Mouse (Mus musculus) cerebellum, adult 9-11 months (tissue): ENCODE data around the gene Zfp467.

Experiments used
- DNase-seq: peaks from one replicate; pipeline ENCODE4 v3.0.0; 2022

The Zfp467 gene

DNA sequence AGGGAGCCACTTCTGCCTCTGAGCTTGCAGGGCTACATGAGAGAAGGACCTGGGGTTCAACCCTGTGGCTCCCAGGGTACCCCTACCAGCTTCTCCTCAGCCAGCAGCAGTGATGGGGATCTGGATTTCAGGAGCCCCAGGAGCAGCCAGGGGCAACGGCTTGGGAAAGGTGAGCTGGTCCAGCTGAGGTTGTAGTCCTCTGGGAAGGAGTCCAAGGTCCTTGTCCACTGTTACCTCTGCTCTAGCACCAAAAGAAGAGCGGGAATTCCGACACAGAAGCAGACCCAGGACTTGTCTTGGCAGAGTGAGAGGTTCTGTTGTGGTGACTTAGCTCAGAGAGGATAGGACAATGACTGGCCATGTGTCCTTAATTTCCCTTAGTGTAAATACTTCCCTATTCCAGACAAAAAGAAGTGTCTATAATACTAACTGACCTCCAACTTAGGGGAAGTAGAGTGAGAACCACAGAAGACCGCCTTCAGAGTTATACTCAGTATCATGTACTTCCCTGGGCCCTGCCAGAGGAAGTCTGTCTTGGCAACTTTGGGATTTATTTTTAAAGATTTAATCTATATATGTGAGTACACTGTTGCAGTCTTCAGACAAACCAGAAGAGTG is 35.8 kb downstream of the Zfp467 start:
- DNase-seq, result peak; percentile 24

DNA sequence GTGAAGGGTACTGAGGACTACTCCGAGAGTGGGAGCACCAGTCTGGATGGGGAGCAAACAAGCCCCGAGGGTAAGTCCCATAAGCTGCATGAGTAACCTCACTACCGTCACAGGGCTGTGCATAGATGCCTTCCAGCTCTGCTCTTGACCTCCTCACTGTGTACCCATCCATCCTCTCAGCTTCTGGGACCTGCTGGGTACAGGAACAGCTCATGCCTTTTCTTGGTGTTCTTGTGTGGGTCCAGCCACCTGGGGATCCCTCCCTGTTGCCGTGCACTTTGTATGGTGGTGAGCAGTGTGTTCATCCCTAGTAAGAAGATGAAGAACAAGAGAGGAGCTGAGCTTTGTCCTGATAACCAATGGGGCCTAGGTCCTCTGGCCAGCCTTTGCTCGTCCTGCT is 41.6 kb downstream of the Zfp467 start:
- peak; percentile 6 for DNase-seq

DNA sequence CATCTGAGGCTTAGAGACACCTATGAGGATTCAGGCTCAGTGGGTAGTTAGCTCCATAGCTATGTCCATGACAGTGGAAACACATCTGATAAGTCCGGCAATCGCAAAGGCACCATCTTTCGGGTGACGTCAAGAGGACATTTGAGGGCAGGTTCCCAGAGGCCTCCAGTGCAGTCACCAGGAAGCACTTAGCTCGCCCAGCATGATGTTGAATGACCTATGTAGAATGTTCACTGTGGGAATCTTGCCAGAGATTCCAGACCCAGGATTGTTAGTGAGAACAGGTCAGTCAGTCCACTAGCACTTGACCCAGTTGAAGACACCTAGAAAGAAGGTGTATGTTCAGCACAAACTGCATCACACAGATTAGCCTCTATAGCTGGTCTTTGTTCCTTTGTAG is 45.7 kb downstream of the Zfp467 start:
- DNase-seq, result peak; percentile 26

DNA sequence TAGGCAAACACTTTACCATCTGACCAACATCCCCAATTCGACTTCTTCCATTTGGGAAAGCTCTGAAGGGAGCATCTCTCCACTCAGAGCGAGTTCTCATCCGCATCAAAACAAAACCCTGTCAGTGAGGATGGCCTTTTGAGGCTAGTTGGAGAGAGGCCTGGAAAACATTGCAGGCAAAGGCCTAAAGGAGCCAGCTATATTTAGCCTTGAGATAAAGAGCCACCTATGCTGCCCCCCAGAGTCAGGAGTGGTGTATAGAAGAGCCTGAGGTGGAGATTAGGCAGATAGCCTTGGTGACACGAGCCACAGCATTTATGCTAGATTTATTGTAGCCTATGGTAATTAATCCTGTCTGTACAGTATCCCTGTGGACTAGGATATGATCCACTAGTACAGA is 48.3 kb downstream of the Zfp467 start:
- DNase-seq, result peak; percentile 81

DNA sequence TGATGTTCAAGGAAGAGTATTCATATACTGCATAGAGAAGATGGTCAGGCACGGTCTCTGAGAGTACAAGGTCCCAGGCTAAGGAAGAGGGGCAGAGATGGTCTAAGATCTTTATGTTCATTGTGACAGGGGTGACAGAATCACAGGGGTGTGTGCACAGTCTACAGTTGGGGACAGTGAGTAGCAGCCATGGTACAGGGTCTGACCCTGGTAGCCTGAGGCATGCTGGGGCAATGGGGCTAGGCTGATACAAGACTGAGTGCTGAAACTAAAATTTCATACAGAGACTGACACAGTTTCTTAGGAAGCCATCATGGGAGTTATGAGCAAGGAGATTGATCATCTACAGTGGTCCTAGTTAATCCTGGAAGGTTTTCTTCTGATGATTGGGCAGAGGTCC is 48.9 kb downstream of the Zfp467 start:
- peak; percentile 51 for DNase-seq

DNA sequence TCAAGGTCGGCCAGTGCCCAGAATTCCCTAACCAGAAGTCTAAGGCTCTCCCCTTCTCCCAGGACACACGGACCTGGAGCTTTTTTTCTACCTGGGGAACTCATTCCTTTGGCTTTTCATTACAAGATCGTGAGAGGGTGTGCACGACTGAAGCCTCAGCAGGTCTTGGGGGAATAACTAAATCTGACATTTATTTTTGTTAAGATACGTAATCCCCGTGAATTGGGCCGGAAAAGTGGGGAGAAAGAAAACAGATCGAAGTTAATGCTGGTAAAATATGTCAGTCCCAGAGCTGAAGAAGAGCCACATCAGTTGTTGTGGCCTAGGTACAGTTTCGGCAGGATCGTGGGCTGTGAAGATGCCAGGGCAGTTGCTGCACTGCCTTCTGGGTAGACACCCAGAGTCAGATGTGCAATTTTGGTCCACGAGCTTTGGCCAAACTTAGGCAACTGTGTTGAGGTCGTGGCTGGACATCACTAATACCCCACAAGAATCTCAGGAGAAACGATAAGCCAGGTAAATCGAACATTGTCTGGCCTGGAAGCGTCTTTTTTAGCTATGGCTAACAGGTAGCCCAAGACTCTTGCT is 49.5 kb downstream of the Zfp467 start:
- DNase-seq, result peak; percentile 57

DNA sequence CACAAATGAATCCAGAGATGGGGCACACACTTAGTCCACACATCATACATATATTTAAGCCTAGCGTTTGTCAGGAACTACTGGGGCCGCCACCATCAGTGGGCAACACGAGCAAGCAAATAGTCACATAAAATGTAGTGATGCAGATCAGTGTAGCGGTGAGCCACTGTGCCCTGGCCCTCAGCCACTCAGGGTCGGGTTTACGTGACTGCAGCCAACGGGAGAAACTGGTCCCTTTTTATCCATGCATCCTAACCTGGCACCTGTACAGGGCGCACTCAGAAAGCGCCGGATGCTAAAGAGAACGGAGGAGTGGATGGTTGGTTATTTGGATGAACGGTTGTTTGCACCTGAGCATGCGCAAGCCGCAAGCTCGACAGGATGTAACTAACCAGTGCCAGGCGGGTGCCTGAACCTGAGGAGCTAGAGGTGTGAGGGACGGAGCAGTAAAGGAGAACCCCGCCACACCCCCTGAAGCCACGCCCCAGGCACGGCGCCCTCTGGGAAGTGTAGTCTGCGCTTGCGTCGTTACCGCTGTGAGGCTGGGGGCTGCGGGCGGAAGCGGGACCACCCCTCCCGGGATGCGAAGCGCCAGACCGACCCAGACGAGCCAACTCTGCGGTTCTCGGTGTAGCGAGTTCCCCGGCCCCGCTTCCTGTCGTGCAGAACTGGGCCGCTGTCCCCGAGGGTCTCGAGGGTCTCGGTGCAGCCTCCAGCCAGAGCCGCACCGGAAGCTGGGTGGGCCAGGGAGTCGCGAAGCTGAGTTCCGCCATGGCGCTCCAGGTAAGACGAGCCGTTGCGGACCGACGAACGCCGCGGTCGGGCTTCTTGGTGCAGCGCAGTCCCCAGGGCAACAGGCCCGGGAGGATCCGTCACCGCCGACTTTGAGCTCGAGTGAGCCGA is 50.3 kb downstream of the Zfp467 start, which contains the start of gene Krba1:
TSS of gene Krba1 (plus strand) at position 482 of the 903 bp plus-strand sequence.
- DNase-seq, result peak; percentile 98

DNA sequence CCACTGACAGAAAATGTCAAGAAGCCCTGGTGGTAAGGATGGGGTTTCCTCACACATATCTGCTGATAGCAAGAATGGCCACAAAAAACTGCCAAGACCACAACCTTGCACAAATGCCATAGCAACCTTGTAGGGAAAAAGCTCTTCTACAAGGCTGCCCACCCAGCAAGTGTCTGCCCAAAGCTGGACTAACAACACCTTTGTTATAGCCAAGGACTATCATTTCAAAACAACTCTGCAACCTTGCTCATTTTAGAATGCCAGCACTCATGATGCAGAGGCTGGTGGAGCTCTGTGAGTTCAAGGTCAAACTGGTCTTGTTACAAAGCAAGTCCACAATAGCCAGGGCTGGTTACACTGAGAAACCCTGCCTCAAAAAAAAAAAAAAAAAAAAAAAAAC is 51.8 kb downstream of the Zfp467 start:
- peak; percentile 16 for DNase-seq

DNA sequence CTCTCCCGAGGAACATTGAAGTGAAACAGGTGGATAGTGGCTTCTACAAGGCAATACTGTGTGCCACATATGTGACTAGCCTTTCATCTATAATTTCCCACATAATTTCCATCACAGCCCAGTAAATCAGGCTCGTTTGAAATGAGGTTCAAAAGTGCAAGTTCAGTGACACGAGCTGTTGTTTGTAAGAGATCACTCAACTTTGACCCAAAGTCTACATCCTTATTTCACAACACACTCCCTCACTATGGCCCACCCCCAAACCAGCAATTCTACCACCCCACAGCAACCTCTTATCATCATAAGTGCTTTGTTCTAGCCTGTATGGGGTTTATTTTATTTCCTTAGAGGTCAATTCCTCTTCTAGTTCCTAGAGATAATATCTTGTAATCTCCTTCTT is 57.4 kb downstream of the Zfp467 start:
- DNase-seq, result no peak
